Mouse (Mus musculus) bone marrow macrophage, adult 2 months (primary cell): Measurements from ENCODE around the gene Gm13030.

Experiments used
- CTCF ChIP-seq: IDR thresholded peaks from 2 replicates; pipeline ENCODE4 v1.5.1; 2012; ENCODE audit warnings: low read depth, mild to moderate bottlenecking, low read length, moderate library complexity
- POLR2A ChIP-seq: IDR thresholded peaks from 2 replicates; pipeline ENCODE4 v1.6.1; 2012; ENCODE audit warnings: mild to moderate bottlenecking, low read depth, low read length, borderline replicate concordance

DNA sequence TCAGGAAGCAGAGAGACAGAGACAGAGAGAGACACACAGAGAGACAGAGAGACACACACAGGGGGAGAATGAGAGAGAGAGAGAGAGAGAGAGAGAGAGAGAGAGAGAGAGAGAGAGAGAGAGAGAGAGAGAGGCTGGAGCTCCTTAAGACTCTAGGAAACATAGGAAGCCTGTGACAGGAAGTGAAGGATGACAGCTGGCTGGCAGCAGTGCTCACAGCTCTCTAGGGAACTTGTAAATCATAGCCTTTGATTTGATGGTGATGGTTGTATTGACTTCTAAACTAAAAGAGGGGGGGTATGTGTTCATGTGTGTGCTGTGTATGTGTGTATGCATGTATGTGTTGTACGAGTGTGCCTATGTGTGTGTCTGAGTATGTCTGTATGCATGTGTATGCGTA is 2.2 kb upstream of the Gm13030 start:
- TF ChIP-seq CTCF (no peak), POLR2A (no peak)
